Mouse (Mus musculus): ENCODE measurements around the gene Boc. TPM values are rescaled to one million over a fixed set of nuclear protein-coding genes. Genes with fewer than 3 reads are reported as not detected.
"Not testable (repeated sequence)": the region's sequence is repeated elsewhere in the genome, so short reads cannot be mapped to it uniquely, and the experiment has no call there.

Gene Boc
- polyA plus RNA-seq, 1 experiment from 2014 or later, result 44.7 TPM

DNA sequence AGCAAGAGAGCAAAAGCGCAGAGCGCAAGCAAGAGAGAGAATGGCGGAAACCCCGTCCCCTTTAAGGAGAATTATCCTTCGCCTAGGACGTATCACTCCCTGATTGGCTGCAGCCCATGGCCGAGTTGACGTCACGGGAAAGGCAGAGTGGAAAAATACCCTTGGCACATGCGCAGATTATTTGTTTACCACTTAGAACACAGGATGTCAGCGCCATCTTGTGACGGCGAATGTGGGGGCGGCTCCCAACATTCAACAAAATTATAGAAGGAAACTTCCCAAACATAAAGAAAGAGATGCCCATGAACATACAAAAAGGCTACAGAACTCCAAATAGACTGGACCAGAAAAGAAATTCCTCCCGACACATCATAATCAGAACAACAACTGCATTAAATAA is 116.8 kb downstream of the Boc start:
- H3K36me3 ChIP-seq (ENCODE audit: control insufficient read depth, insufficient read depth, low read length); H3K4me1 ChIP-seq (ENCODE audit: control insufficient read depth, insufficient read depth, low read length); H3K27me3 ChIP-seq (ENCODE audit: control insufficient read depth, insufficient read depth, low read length); DNase-seq (ENCODE audit: low spot score, missing footprints); H3K9me3 ChIP-seq (ENCODE audit: control insufficient read depth, low read length); H3K9ac ChIP-seq (ENCODE audit: low read length); H3K4me2 ChIP-seq; H3K27ac ChIP-seq (ENCODE audit: low read depth, low read length); H3K4me3 ChIP-seq (ENCODE audit: low read depth, low read length); ATAC-seq (ENCODE audit: low FRiP score): not testable (repeated sequence)
- WGBS, result 93% methylated on average over 15 of the region's 15 CpGs

DNA sequence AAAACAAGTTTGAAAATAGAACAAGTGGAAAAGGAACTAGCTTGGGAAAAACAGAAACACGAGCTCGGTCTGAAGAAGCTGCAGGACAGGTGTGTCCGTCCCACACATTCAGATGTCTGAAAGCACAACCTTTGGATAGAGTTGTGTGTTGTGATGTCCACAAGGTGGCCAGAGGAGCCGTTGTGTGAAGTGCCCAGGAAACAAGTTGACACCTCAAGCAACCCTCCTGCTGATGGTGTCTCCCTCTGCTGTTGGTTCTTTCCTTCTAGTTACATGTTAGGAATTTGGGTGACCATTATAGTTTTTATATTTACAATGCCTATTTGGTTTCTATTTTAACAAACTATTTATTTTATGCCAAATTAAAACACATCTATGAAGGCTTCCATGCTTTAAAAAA is 123.2 kb downstream of the Boc start:
- Histone ChIP-seq H3K4me1 (ENCODE audit: control insufficient read depth, insufficient read depth, low read length) (no peaks in the 10 kb centered on the region; the same call in 1 of the 2 replicates), H3K9ac (ENCODE audit: low read length) (no peak overlapping the region), H3K36me3 (ENCODE audit: control insufficient read depth, insufficient read depth, low read length) (no peaks in the 10 kb centered on the region), H3K4me2 (no peak overlapping the region), H3K4me3 (ENCODE audit: low read depth, low read length) (no peak overlapping the region), H3K9me3 (ENCODE audit: control insufficient read depth, low read length) (no peaks in the 10 kb centered on the region), H3K27me3 (ENCODE audit: control insufficient read depth, insufficient read depth, low read length) (no peaks in the 10 kb centered on the region), H3K27ac (ENCODE audit: low read depth, low read length) (no peak overlapping the region)
- 71% methylated on average over 4 of the region's 4 CpGs for WGBS
- no peak for ATAC-seq (ENCODE audit: low FRiP score)
- DNase-seq (ENCODE audit: low spot score, missing footprints), result no peak

Small RNA genes within 50 kb of the gene (microRNA-seq; reads per million reads assigned to microRNA genes)
- gene Mir3081, result 41.3 reads per million, percentile 44 among the genes with 10 or more reads in this experiment

Other genes starting within 250 kb of the Boc start
- 0.15 and 0.31 TPM in 2 replicates for gene Sidt1, start 225.7 kb downstream of the Boc start, polyA plus RNA-seq (2014; fragmentation: Nextera tagmentation; extraction: Ambion mirVana)
- 36.8 and 38.5 TPM in 2 replicates for gene Spice1, start 211.8 kb downstream of the Boc start, polyA plus RNA-seq (2014; fragmentation: Nextera tagmentation; extraction: Ambion mirVana)
- 0.89 and 1.5 TPM in 2 replicates for gene Cfap44, start 164.1 kb downstream of the Boc start, polyA plus RNA-seq (2014; fragmentation: Nextera tagmentation; extraction: Ambion mirVana)
- gene Nepro, start 165.4 kb upstream of the Boc start, polyA plus RNA-seq (2014; fragmentation: Nextera tagmentation; extraction: Ambion mirVana), result 10.5 and 11.8 TPM in 2 replicates
- gene Gtpbp8, start 187.5 kb upstream of the Boc start, polyA plus RNA-seq (2014; fragmentation: Nextera tagmentation; extraction: Ambion mirVana), result 37.8 and 39.8 TPM in 2 replicates
- gene Cd200r1, start 206.8 kb upstream of the Boc start, polyA plus RNA-seq (2014; fragmentation: Nextera tagmentation; extraction: Ambion mirVana), result 1.2 and 1.4 TPM in 2 replicates